Mouse (Mus musculus): ENCODE results near the gene Gbp9. TPM values are rescaled to one million over a fixed set of nuclear protein-coding genes. Genes with fewer than 3 reads are reported as not detected.
"Not testable (repeated sequence)": the region's sequence is repeated elsewhere in the genome, so short reads cannot be mapped to it uniquely, and the experiment has no call there.

The Gbp9 gene
- polyA plus RNA-seq (2014; fragmentation: Nextera tagmentation; extraction: Ambion mirVana) = 1.0 and 1.3 TPM in 2 replicates

GRCm38 (mm10) chr5:105139409-105140088, at the start of gene Gbp9, which contains the start of the genes Gbp8 and Gbp4:
TSS of gene Gbp9 (minus strand) at chr5:105139539.
TSS of gene Gbp8 (minus strand) at chr5:105139540.
TSS of gene Gbp4 (minus strand) at chr5:105139586.
- H3K27me3 ChIP-seq (ENCODE audit: control insufficient read depth, insufficient read depth, low read length); H3K9ac ChIP-seq (ENCODE audit: low read depth, low read length); H3K4me3 ChIP-seq (ENCODE audit: low read depth, low read length); H3K4me2 ChIP-seq (replicated peaks; ENCODE audit: low read depth, low read length); H3K9me3 ChIP-seq (ENCODE audit: control insufficient read depth, low read length); H3K36me3 ChIP-seq (ENCODE audit: control insufficient read depth, insufficient read depth, low read length); H3K4me1 ChIP-seq (replicated peaks; ENCODE audit: control insufficient read depth, insufficient read depth, low read length); H3K27ac ChIP-seq (ENCODE audit: low read depth, low read length); DNase-seq (ENCODE audit: low spot score); ATAC-seq (ENCODE audit: low FRiP score): not testable (repeated sequence)
- 11% methylated on average over 2 of the region's 2 CpGs for WGBS

- H3K4me3 ChIP-seq (ENCODE audit: low read depth, low read length) = no peak overlapping the region
- H3K36me3 ChIP-seq (ENCODE audit: control insufficient read depth, insufficient read depth, low read length) = no peaks in the 10 kb centered on the region
- H3K4me2 ChIP-seq (replicated peaks; ENCODE audit: low read depth, low read length) = no peak overlapping the region
- H3K27me3 ChIP-seq (ENCODE audit: control insufficient read depth, insufficient read depth, low read length) = no peaks in the 10 kb centered on the region
- DNase-seq (ENCODE audit: low spot score) (no peak), ATAC-seq (ENCODE audit: low FRiP score) (no peak)
- H3K27ac ChIP-seq (ENCODE audit: low read depth, low read length) = no peak overlapping the region
- H3K9me3 ChIP-seq (ENCODE audit: control insufficient read depth, low read length) = no peaks in the 10 kb centered on the region
- no peak overlapping the region for H3K9ac ChIP-seq (ENCODE audit: low read depth, low read length)
- no peaks in the 10 kb centered on the region for H3K4me1 ChIP-seq (replicated peaks; ENCODE audit: control insufficient read depth, insufficient read depth, low read length)
Observed at GRCm38 (mm10) chr5:105181446-105181845, 42.1 kb upstream of the Gbp9 start.

- Histone ChIP-seq H3K27ac (ENCODE audit: low read depth, low read length) (no peak overlapping the region), H3K9me3 (ENCODE audit: control insufficient read depth, low read length) (no peaks in the 10 kb centered on the region), H3K4me1 (replicated peaks; ENCODE audit: control insufficient read depth, insufficient read depth, low read length) (no peaks in the 10 kb centered on the region), H3K4me3 (ENCODE audit: low read depth, low read length) (no peak overlapping the region), H3K9ac (ENCODE audit: low read depth, low read length) (no peak overlapping the region), H3K36me3 (ENCODE audit: control insufficient read depth, insufficient read depth, low read length) (no peaks in the 10 kb centered on the region), H3K4me2 (replicated peaks; ENCODE audit: low read depth, low read length) (no peak overlapping the region), H3K27me3 (ENCODE audit: control insufficient read depth, insufficient read depth, low read length) (no peaks in the 10 kb centered on the region)
- WGBS = 89% methylated on average over 5 of the region's 5 CpGs
- ATAC-seq (ENCODE audit: low FRiP score) (no peak), DNase-seq (ENCODE audit: low spot score) (no peak)
Observed at GRCm38 (mm10) chr5:105156582-105156981, 17.2 kb upstream of the Gbp9 start.

DNA sequence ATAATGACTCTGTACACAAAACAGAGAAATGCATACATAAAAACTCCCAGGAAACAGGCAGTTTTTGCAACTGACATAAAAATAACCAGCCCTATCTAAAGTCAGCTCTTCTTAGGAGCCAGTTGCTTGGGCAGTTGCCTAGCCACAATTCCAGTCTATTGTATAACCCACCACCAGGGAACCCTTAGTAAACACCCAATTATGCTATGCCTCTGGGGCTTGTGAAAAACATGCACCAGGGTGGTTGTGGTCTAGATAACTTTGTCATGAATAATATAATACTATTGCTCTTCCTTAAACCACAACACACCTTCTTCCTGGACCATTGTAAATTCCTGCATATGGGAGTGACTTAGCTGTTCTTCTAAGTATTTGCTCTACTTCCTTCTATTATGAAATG, 14.7 kb upstream of the Gbp9 start:
- no peak overlapping the region for H3K4me3 ChIP-seq (ENCODE audit: low read depth, low read length)
- no peak overlapping the region for H3K4me2 ChIP-seq (replicated peaks; ENCODE audit: low read depth, low read length)
- H3K4me1 ChIP-seq (replicated peaks; ENCODE audit: control insufficient read depth, insufficient read depth, low read length) = no peaks in the 10 kb centered on the region
- DNase-seq (ENCODE audit: low spot score) (no peak), ATAC-seq (ENCODE audit: low FRiP score) (no peak)
- H3K9me3 ChIP-seq (ENCODE audit: control insufficient read depth, low read length) = no peaks in the 10 kb centered on the region
- H3K9ac ChIP-seq (ENCODE audit: low read depth, low read length) = no peak overlapping the region
- H3K27ac ChIP-seq (ENCODE audit: low read depth, low read length) = no peak overlapping the region
- no peaks in the 10 kb centered on the region for H3K36me3 ChIP-seq (ENCODE audit: control insufficient read depth, insufficient read depth, low read length)
- no peaks in the 10 kb centered on the region for H3K27me3 ChIP-seq (ENCODE audit: control insufficient read depth, insufficient read depth, low read length)

DNA sequence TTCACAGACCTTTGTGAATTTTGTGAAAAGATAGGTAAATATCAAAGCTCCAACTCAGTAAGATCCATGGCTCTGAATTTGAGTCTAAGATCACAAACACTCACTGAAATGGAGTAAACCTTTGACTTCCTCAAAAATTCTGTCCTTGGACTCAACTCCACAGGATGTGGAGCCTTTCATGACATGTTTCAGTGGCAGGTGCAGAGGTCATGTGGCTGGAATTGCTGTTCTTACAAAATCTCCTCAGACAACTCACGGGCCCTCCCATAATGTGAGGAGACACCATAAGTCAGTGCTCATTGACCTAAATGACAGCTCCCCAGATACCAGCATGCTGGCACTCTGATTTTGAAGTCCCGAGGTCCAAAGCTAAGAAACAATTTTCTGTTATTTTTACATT, 8.7 kb upstream of the Gbp9 start:
- not testable (repeated sequence) for ATAC-seq (ENCODE audit: low FRiP score); H3K4me3 ChIP-seq (ENCODE audit: low read depth, low read length); H3K9ac ChIP-seq (ENCODE audit: low read depth, low read length); DNase-seq (ENCODE audit: low spot score); H3K27ac ChIP-seq (ENCODE audit: low read depth, low read length); H3K27me3 ChIP-seq (ENCODE audit: control insufficient read depth, insufficient read depth, low read length); H3K4me2 ChIP-seq (replicated peaks; ENCODE audit: low read depth, low read length); H3K9me3 ChIP-seq (ENCODE audit: control insufficient read depth, low read length); H3K36me3 ChIP-seq (ENCODE audit: control insufficient read depth, insufficient read depth, low read length); H3K4me1 ChIP-seq (replicated peaks; ENCODE audit: control insufficient read depth, insufficient read depth, low read length)
- WGBS = 68% methylated on average over 2 of the region's 2 CpGs

- ATAC-seq (ENCODE audit: low FRiP score) = no peak
- no peak for DNase-seq (ENCODE audit: low spot score)
- no peaks in the 10 kb centered on the region for H3K27me3 ChIP-seq (ENCODE audit: control insufficient read depth, insufficient read depth, low read length)
- no peak overlapping the region for H3K27ac ChIP-seq (ENCODE audit: low read depth, low read length)
- no peak overlapping the region for H3K4me3 ChIP-seq (ENCODE audit: low read depth, low read length)
- H3K4me2 ChIP-seq (replicated peaks; ENCODE audit: low read depth, low read length) = no peak overlapping the region
- no peaks in the 10 kb centered on the region for H3K4me1 ChIP-seq (replicated peaks; ENCODE audit: control insufficient read depth, insufficient read depth, low read length)
- H3K9me3 ChIP-seq (ENCODE audit: control insufficient read depth, low read length) = no peaks in the 10 kb centered on the region
- H3K36me3 ChIP-seq (ENCODE audit: control insufficient read depth, insufficient read depth, low read length) = no peaks in the 10 kb centered on the region
- no peak overlapping the region for H3K9ac ChIP-seq (ENCODE audit: low read depth, low read length)
Observed at GRCm38 (mm10) chr5:105146447-105146846, 7.1 kb upstream of the Gbp9 start.

DNA sequence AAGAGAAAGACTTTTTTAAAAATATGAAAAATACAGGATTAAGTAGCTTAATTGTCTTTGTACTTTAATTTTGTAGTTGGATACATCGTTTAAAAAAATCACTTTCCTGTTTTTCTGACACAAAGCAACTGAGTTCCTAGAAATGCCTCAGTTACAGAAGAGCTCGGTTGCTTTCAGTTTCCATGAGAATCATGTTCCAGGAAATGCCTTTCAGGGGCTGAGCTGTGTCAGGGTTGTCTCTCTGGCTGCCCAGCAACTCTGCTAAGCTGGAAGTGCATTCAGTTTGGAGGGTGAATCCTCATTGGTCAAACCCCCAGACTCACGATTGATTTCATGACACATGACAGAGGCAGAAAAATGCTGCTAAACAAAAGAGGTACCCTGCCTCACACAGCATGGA, 6.4 kb upstream of the Gbp9 start:
- DNase-seq (ENCODE audit: low spot score) = not testable (repeated sequence)
- 55% methylated on average over 3 of the region's 3 CpGs for WGBS

DNA sequence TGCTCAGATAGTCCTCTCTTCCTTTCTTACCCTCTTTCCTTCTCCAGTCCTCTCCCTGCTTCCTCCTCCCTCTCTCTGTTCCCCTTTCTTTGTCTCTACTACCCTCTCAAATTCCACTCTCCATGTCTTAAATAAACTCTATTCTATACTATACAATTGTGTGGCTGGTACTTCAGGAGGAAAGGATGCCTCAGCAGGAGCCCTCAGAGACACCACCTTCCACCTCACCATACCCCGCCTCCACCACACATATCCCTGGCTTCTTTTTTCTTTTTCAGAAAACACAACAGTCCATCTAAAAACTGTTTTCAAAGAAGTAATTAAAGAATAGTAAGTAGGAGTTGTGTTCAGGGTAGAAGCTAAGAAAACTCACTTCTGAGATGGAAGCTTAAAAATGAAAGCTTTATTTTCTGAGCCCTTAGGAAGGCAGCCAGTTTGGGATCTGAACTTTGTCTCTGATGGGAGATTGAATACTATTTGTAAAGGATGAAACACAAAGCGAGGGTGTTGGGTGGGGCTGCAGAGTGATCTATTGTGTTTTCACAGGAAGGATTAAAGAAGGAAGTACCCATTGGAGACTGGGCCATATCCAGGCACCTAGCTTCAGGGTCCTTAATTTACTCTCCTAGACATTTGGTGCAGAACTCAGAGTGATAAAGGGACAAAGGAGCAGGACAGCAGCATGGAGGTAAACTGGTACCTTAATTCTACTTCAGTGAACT, 911 bp upstream of the Gbp9 start:
- H3K9ac ChIP-seq (ENCODE audit: low read depth, low read length); H3K27me3 ChIP-seq (ENCODE audit: control insufficient read depth, insufficient read depth, low read length); H3K27ac ChIP-seq (ENCODE audit: low read depth, low read length); DNase-seq (ENCODE audit: low spot score); H3K4me1 ChIP-seq (replicated peaks; ENCODE audit: control insufficient read depth, insufficient read depth, low read length); H3K36me3 ChIP-seq (ENCODE audit: control insufficient read depth, insufficient read depth, low read length); H3K9me3 ChIP-seq (ENCODE audit: control insufficient read depth, low read length); H3K4me2 ChIP-seq (replicated peaks; ENCODE audit: low read depth, low read length); H3K4me3 ChIP-seq (ENCODE audit: low read depth, low read length); ATAC-seq (ENCODE audit: low FRiP score): not testable (repeated sequence)
- 45% methylated on average over 2 of the region's 2 CpGs for WGBS

More for the DNA sequence above, 6.4 kb upstream of the Gbp9 start:
- H3K4me1 ChIP-seq (replicated peaks; ENCODE audit: control insufficient read depth, insufficient read depth, low read length); H3K27ac ChIP-seq (ENCODE audit: low read depth, low read length); H3K9ac ChIP-seq (ENCODE audit: low read depth, low read length); H3K27me3 ChIP-seq (ENCODE audit: control insufficient read depth, insufficient read depth, low read length); H3K4me3 ChIP-seq (ENCODE audit: low read depth, low read length); ATAC-seq (ENCODE audit: low FRiP score); H3K36me3 ChIP-seq (ENCODE audit: control insufficient read depth, insufficient read depth, low read length); H3K4me2 ChIP-seq (replicated peaks; ENCODE audit: low read depth, low read length); H3K9me3 ChIP-seq (ENCODE audit: control insufficient read depth, low read length): not testable (repeated sequence)

DNA sequence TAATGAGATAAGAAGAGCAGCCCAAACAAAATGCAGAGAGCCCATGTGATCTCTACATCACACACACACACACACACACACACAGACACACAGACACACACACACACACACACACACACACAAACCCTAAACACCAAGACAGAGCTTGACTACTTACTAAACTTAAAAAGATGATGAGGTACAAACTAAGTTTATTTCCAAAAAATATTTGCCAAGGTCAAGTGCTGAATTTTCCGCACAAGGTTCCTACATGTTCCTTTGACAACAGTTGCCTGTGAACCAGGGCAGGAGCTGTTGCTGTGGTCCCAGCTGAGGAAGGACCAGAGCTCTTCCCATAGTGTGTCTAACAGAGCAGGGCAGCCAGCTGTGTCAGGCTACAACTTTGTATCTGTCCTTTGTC, 433 bp downstream of the Gbp9 start:
- no peaks in the 10 kb centered on the region for H3K27me3 ChIP-seq (ENCODE audit: control insufficient read depth, insufficient read depth, low read length)
- DNase-seq (ENCODE audit: low spot score) (no peak), ATAC-seq (ENCODE audit: low FRiP score) (no peak)
- no peaks in the 10 kb centered on the region for H3K36me3 ChIP-seq (ENCODE audit: control insufficient read depth, insufficient read depth, low read length)
- no peak overlapping the region for H3K27ac ChIP-seq (ENCODE audit: low read depth, low read length)
- no peaks in the 10 kb centered on the region for H3K4me1 ChIP-seq (replicated peaks; ENCODE audit: control insufficient read depth, insufficient read depth, low read length)
- H3K9ac ChIP-seq (ENCODE audit: low read depth, low read length) = no peak overlapping the region
- no peak overlapping the region for H3K4me2 ChIP-seq (replicated peaks; ENCODE audit: low read depth, low read length)
- WGBS = 91% methylated on average over 1 of the region's 1 CpGs
- no peak overlapping the region for H3K4me3 ChIP-seq (ENCODE audit: low read depth, low read length)
- H3K9me3 ChIP-seq (ENCODE audit: control insufficient read depth, low read length) = no peaks in the 10 kb centered on the region

Measured in hindbrain, embryonic 11.5 days (tissue).